Mouse (Mus musculus) lung, adult 18-20 months (tissue): Measurements from ENCODE around the gene Flvcr2.

Experiments
- DNase-seq, 2 experiments: peaks; one replicate each; pipeline ENCODE4 v3.0.0; 2022; ENCODE audit warnings: mixed read lengths in 2 of 2

Gene Flvcr2

DNA sequence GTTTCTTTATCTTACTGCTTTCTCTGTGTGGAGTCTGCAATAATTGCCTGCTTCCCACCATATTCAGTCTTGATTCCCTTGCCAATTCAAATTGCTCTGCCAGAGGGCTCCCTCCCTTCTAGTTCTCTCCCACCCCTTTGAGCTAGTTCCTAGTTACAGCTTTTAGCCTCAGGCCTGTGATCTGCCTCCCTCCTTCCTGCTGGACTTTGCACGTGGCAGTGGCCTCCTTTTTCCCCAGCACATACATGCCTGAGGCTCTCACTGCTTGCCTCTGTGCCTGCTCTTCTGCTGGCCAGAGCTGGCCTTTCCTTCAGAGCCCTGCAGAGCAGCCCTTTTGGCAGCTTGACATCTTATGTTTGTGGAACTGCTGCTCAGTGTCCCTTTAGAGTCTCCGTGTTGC, 116.2 kb downstream of the Flvcr2 start:
- no peak for DNase-seq
